Mouse (Mus musculus) embryonic facial prominence, embryonic 11.5 days (tissue): ENCODE data around the gene Espl1. TPM values are rescaled to one million over a fixed set of nuclear protein-coding genes. Genes with fewer than 3 reads are reported as not detected.
A peak's percentile ranks its signal among the peaks of the same experiment; 100 is the strongest.

Experiments
- ATAC-seq: fragments of 200-750 bp; cut with Nextera tagmentation; replicated peaks from 2 replicates; pipeline ENCODE4 v1.8.0; 2017; ENCODE audit warnings: low read depth; ENCODE audit not compliant: insufficient number of reproducible peaks, low FRiP score, low TSS enrichment
- DNase-seq: peaks from one replicate; pipeline ENCODE4 v3.0.0-alpha.2; 2015; ENCODE audit warnings: low spot score
- H3K27ac ChIP-seq: fragments of 300-500 bp; sonication (generic); replicated peaks from 2 replicates; pipeline ENCODE4 v1.5.1; 2014; ENCODE audit warnings: mild to moderate bottlenecking, low read depth, low read length, control low read depth
- H3K27me3 ChIP-seq: fragments of 300-500 bp; sonication (generic); 2 replicates; pipeline ENCODE4 v1.6.1; 2014; ENCODE audit warnings: mild to moderate bottlenecking, low read length, moderate library complexity, mixed read lengths; ENCODE audit not compliant: control insufficient read depth, insufficient read depth
- H3K36me3 ChIP-seq: fragments of 300-500 bp; sonication (generic); replicated peaks from 2 replicates; pipeline ENCODE4 v1.6.1; 2014; ENCODE audit warnings: low read depth, mild to moderate bottlenecking, low read length, moderate library complexity, mixed read lengths; ENCODE audit not compliant: control insufficient read depth, insufficient read depth
- H3K4me1 ChIP-seq: fragments of 300-500 bp; sonication (generic); 2 replicates; pipeline ENCODE4 v1.6.1; 2014; ENCODE audit warnings: low read length, mixed read lengths; ENCODE audit not compliant: control insufficient read depth, insufficient read depth
- H3K4me2 ChIP-seq: fragments of 300-500 bp; sonication (generic); 2 replicates; pipeline ENCODE4 v1.6.1; 2014; ENCODE audit warnings: low read depth, mild to moderate bottlenecking, control low read depth, low read length, moderate library complexity
- H3K4me3 ChIP-seq: fragments of 300-500 bp; sonication (generic); 2 replicates; pipeline ENCODE4 v1.5.1; 2014; ENCODE audit warnings: low read depth, low read length, control low read depth
- H3K9ac ChIP-seq: fragments of 300-500 bp; sonication (generic); replicated peaks from 2 replicates; pipeline ENCODE4 v1.6.1; 2014; ENCODE audit warnings: mild to moderate bottlenecking, control low read depth, low read length
- H3K9me3 ChIP-seq: fragments of 300-500 bp; sonication (generic); replicated peaks from 2 replicates; pipeline ENCODE4 v1.6.1; 2016; ENCODE audit warnings: mild to moderate bottlenecking, low read length, inconsistent platforms, mixed read lengths; ENCODE audit not compliant: control insufficient read depth
- WGBS: fragments of 180-500 bp; shearing (Covaris S2); extraction: QIAGEN DNeasy Blood & Tissue Kit; methylation state at CpG from one replicate; pipeline ENCODE4 v1.1.7; 2014; 5-methylcytosine and 5-hydroxymethylcytosine counted together
- polyA plus RNA-seq: library from polyadenylated mRNA; unstranded; fragments of >200 nt; fragmentation: Nextera tagmentation; extraction: Ambion mirVana; gene quantifications from 2 replicates; pipeline ENCODE4 v1.2.1, GENCODE M21; 2014

The Espl1 gene
- polyA plus RNA-seq, 1 experiment from 2014 or later, result 37.7 TPM

- Histone ChIP-seq H3K4me3 (no peak overlapping the region), H3K36me3 (no peaks in the 10 kb centered on the region; the same call in 1 of the 2 replicates), H3K27ac (peak overlapping the region; percentile 99), H3K27me3 (no peaks in the 10 kb centered on the region), H3K4me2 (peak overlapping the region; percentile 23; the same call in 1 of the 2 replicates), H3K9me3 (no peaks in the 10 kb centered on the region), H3K4me1 (peaks cover 16% of the 10 kb centered on the region), H3K9ac (no peak overlapping the region; the same call in none of the 2 replicates)
- ATAC-seq (no peak), DNase-seq (no peak)
- 45% methylated on average over 5 of the region's 5 CpGs for WGBS
These were observed 45.5 kb upstream of the Espl1 start for GRCm38 (mm10) chr15:102250521-102250920.

GRCm38 (mm10) chr15:102255547-102256255, 40.4 kb upstream of the Espl1 start:
- Histone ChIP-seq H3K36me3 (no peaks in the 10 kb centered on the region; the same call in 1 of the 2 replicates), H3K27me3 (peaks cover 2% of the 10 kb centered on the region; the same call in 1 of the 2 replicates), H3K27ac (peak overlapping the region; percentile 96), H3K4me2 (peak overlapping the region; percentile 90), H3K9ac (peak overlapping the region; percentile 89), H3K9me3 (no peaks in the 10 kb centered on the region), H3K4me1 (peaks cover 20% of the 10 kb centered on the region; the same call in 1 of the 2 replicates), H3K4me3 (peak overlapping the region; percentile 73)
- DNase-seq, result peak; percentile 57
- no peak for ATAC-seq
- 27% methylated on average over 13 of the region's 14 CpGs for WGBS

- no peak for DNase-seq
These were observed 39.5 kb upstream of the Espl1 start for GRCm38 (mm10) chr15:102256431-102257201.

GRCm38 (mm10) chr15:102257202-102258075, 38.6 kb upstream of the Espl1 start, which contains the start of gene Rarg:
Gene Rarg, minus strand, starts transcription at chr15:102257517.
- Histone ChIP-seq H3K36me3 (no peaks in the 10 kb centered on the region), H3K4me1 (peaks cover 15% of the 10 kb centered on the region; the same call in 1 of the 2 replicates), H3K9me3 (no peaks in the 10 kb centered on the region), H3K27ac (peak within 1 kb of the TSS; percentile 96), H3K9ac (peak within 1 kb of the TSS; percentile 89), H3K4me2 (peak within 1 kb of the TSS; percentile 90), H3K27me3 (peaks cover 2% of the 10 kb centered on the region; the same call in 1 of the 2 replicates), H3K4me3 (peak within 1 kb of the TSS; percentile 73)
- DNase-seq, result peak; percentile 72
- ATAC-seq, result 0 out of 2 replicates have a peak, but pooled peaks have one; percentile 21
- WGBS, result under 1% methylated on average over 41 of the region's 46 CpGs

More at GRCm38 (mm10) chr15:102256431-102257201, 39.5 kb upstream of the Espl1 start:
- Histone ChIP-seq H3K9ac (peak overlapping the region; percentile 89), H3K4me2 (peak overlapping the region; percentile 90), H3K36me3 (no peaks in the 10 kb centered on the region; the same call in 1 of the 2 replicates), H3K4me1 (peaks cover 19% of the 10 kb centered on the region; the same call in 1 of the 2 replicates), H3K4me3 (peak overlapping the region; percentile 73), H3K9me3 (no peaks in the 10 kb centered on the region), H3K27me3 (peaks cover 2% of the 10 kb centered on the region; the same call in 1 of the 2 replicates), H3K27ac (peak overlapping the region; percentile 96)
- ATAC-seq, result no peak
- 4% methylated on average over 22 of the region's 22 CpGs for WGBS

- Histone ChIP-seq H3K9me3 (no peaks in the 10 kb centered on the region), H3K4me1 (peaks cover 18% of the 10 kb centered on the region; the same call in 1 of the 2 replicates), H3K9ac (no peak overlapping the region), H3K27me3 (peaks cover 2% of the 10 kb centered on the region; the same call in 1 of the 2 replicates), H3K4me2 (peak overlapping the region; percentile 90), H3K36me3 (no peaks in the 10 kb centered on the region), H3K4me3 (peak overlapping the region; percentile 73; the same call in 1 of the 2 replicates), H3K27ac (peak overlapping the region; percentile 96)
- DNase-seq, result peak; percentile 81
- no peak for ATAC-seq
- 3% methylated on average over 12 of the region's 12 CpGs for WGBS
These were observed 38.0 kb upstream of the Espl1 start for GRCm38 (mm10) chr15:102258076-102258470.

GRCm38 (mm10) chr15:102258581-102259253, 37.3 kb upstream of the Espl1 start:
- Histone ChIP-seq H3K36me3 (no peaks in the 10 kb centered on the region), H3K9ac (peak overlapping the region; percentile 18; the same call in 1 of the 2 replicates), H3K4me1 (peaks cover 18% of the 10 kb centered on the region; the same call in 1 of the 2 replicates), H3K27me3 (peaks cover 2% of the 10 kb centered on the region; the same call in 1 of the 2 replicates), H3K4me2 (peak overlapping the region; percentile 90), H3K4me3 (no peak overlapping the region), H3K9me3 (no peaks in the 10 kb centered on the region), H3K27ac (peak overlapping the region; percentile 96)
- DNase-seq, result peak; percentile 79
- peak; percentile 20; the same call in 1 of the 2 replicates for ATAC-seq
- WGBS, result 11% methylated on average over 11 of the region's 11 CpGs

- H3K4me1 ChIP-seq, result peaks cover 12% of the 10 kb centered on the region; the same call in 1 of the 2 replicates
- H3K36me3 ChIP-seq, result no peaks in the 10 kb centered on the region
- peak overlapping the region; percentile 28; the same call in 1 of the 2 replicates for H3K27ac ChIP-seq
- H3K9ac ChIP-seq, result no peak overlapping the region; the same call in 1 of the 2 replicates
- H3K9me3 ChIP-seq, result no peaks in the 10 kb centered on the region
- 45% methylated on average over 7 of the region's 7 CpGs for WGBS
- no peaks in the 10 kb centered on the region for H3K27me3 ChIP-seq
- no peak overlapping the region for H3K4me2 ChIP-seq
- no peak for ATAC-seq
- H3K4me3 ChIP-seq, result no peak overlapping the region
- no peak for DNase-seq
These were observed 33.5 kb upstream of the Espl1 start for GRCm38 (mm10) chr15:102262582-102262981.
